9 mouse cellular contexts compared by ENCODE assay signal in genomic region chr7:74354527-74355256, GRCm38 (mm10).
DNase-seq lines count a peak whose midpoint lies in the region; ATAC-seq lines count a peak whose summit lies in the region.
"Had no signal": no experiment of that assay in that cellular context is flagged by ENCODE, and none has a peak within 500 bp of the region (broad histone marks: within the 10 kb centered on the region; RNA-seq: fewer than 3 reads in every experiment).

No protein-coding gene starts in this region.

- H3K9me3 ChIP-seq in hindbrain, embryonic 14.5 days (ENCODE audit: control insufficient read depth, low read length): no peaks in the 10 kb centered on the region
- H3K9me3 ChIP-seq in limb, embryonic 13.5 days: no peaks in the 10 kb centered on the region
- no peaks in the 10 kb centered on the region for H3K9me3 ChIP-seq in neural tube, embryonic 15.5 days (replicated peaks)
- H3K9me3 ChIP-seq: liver, embryonic 13.5 days had no signal

- no peaks in the 10 kb centered on the region for H3K36me3 ChIP-seq in hindbrain, embryonic 14.5 days (replicated peaks; ENCODE audit: control insufficient read depth, insufficient read depth)
- no peaks in the 10 kb centered on the region for H3K36me3 ChIP-seq in limb, embryonic 13.5 days
- H3K36me3 ChIP-seq in neural tube, embryonic 15.5 days: no peaks in the 10 kb centered on the region
- H3K36me3 ChIP-seq: liver, embryonic 13.5 days had no signal

- no peak overlapping the region for H3K4me3 ChIP-seq in hindbrain, embryonic 14.5 days (replicated peaks; ENCODE audit: low read length)
- no peak overlapping the region for H3K4me3 ChIP-seq in limb, embryonic 13.5 days
- no peak overlapping the region for H3K4me3 ChIP-seq in neural tube, embryonic 15.5 days (replicated peaks)
- H3K4me3 ChIP-seq: liver, embryonic 13.5 days had no signal

- 60% methylated on average over 8 of the region's 8 CpGs for WGBS in hindbrain, embryonic 14.5 days
- WGBS in limb, embryonic 13.5 days: 49% methylated on average over 8 of the region's 8 CpGs
- 61% methylated on average over 8 of the region's 8 CpGs for WGBS in neural tube, embryonic 15.5 days

- H3K4me1 ChIP-seq in hindbrain, embryonic 14.5 days (replicated peaks; ENCODE audit: control insufficient read depth, insufficient read depth, low read length): peaks cover 10% of the 10 kb centered on the region
- H3K4me1 ChIP-seq in limb, embryonic 13.5 days: peaks cover 21% of the 10 kb centered on the region
- H3K4me1 ChIP-seq in neural tube, embryonic 15.5 days: peaks cover 19% of the 10 kb centered on the region
- H3K4me1 ChIP-seq: liver, embryonic 13.5 days had no signal

- H3K27me3 ChIP-seq in hindbrain, embryonic 14.5 days (ENCODE audit: control insufficient read depth, insufficient read depth, low read length): no peaks in the 10 kb centered on the region
- no peaks in the 10 kb centered on the region for H3K27me3 ChIP-seq in limb, embryonic 13.5 days
- no peaks in the 10 kb centered on the region for H3K27me3 ChIP-seq in neural tube, embryonic 15.5 days (replicated peaks)
- H3K27me3 ChIP-seq: liver, embryonic 13.5 days had no signal

- peak overlapping the region; percentile 48 for H3K9ac ChIP-seq in hindbrain, embryonic 14.5 days
- H3K9ac ChIP-seq in limb, embryonic 13.5 days: peak overlapping the region; percentile 39; the same call in 1 of the 2 replicates
- 0 out of 2 replicates have a peak overlapping the region, but pooled peaks have one; percentile 17 for H3K9ac ChIP-seq in neural tube, embryonic 15.5 days (replicated peaks)
- H3K9ac ChIP-seq: liver, embryonic 13.5 days had no signal

- intact Hi-C loops in heart, postnatal 10 days (cut with DNase I): loop anchor here (2.0 to 5.0 kb wide), 3 partner anchors 242 to 497 kb away; no protein-coding TSS in a partner anchor

- no peak overlapping the region for H3K4me2 ChIP-seq in hindbrain, embryonic 14.5 days (replicated peaks)
- no peak overlapping the region for H3K4me2 ChIP-seq in limb, embryonic 13.5 days (replicated peaks)
- H3K4me2 ChIP-seq in neural tube, embryonic 15.5 days: no peak overlapping the region
- H3K4me2 ChIP-seq: liver, embryonic 13.5 days had no signal

- DNase-seq in heart, postnatal 10 days: peak; percentile 43 to 68
- no peak for DNase-seq in heart, adult 11 months
- DNase-seq in ES-CJ7 (ENCODE audit: low read depth, low spot score): peak; percentile 75
- DNase-seq in embryo, embryonic 11 days: peak; percentile 89
- DNase-seq in hindbrain, embryonic 14.5 days (ENCODE audit: low spot score): peak; percentile 96
- no peak for DNase-seq in ovary, postnatal 36 days (ENCODE audit: low spot score)
- DNase-seq: liver, embryonic 13.5 days had no signal

- peak; percentile 46 for ATAC-seq in hindbrain, embryonic 14.5 days (ENCODE audit: low FRiP score)
- ATAC-seq in limb, embryonic 13.5 days (ENCODE audit: low FRiP score, low read depth): peak; percentile 46; the same call in 1 of the 2 replicates
- ATAC-seq in neural tube, embryonic 15.5 days (ENCODE audit: low FRiP score): peak; percentile 65

- peak overlapping the region; percentile 75 for H3K27ac ChIP-seq in hindbrain, embryonic 14.5 days
- peak overlapping the region; percentile 70 for H3K27ac ChIP-seq in limb, embryonic 13.5 days
- H3K27ac ChIP-seq in neural tube, embryonic 15.5 days (replicated peaks): peak overlapping the region; percentile 70
- H3K27ac ChIP-seq: liver, embryonic 13.5 days had no signal

Comparison
In these comparisons a context has a peak if more than half of its experiments do, and no peak if none do; other contexts are left out.
1. DNase-seq: peak in heart, postnatal 10 days (2 of 2), ES-CJ7 (single experiment), embryo, embryonic 11 days (single experiment) and hindbrain, embryonic 14.5 days (single experiment); none in heart, adult 11 months (single experiment) and ovary, postnatal 36 days (single experiment).
2. Peak in every context shown above with its lines, with median percentiles within 50 percentile points of each other: ATAC-seq, H3K27ac ChIP-seq and H3K9ac ChIP-seq.